ENCODE assay signal across 27 mouse cellular contexts in genomic region chr3:108400442-108400841, GRCm38 (mm10). TPM values are rescaled to one million over a fixed set of nuclear protein-coding genes. Genes with fewer than 3 reads are reported as not detected.
"Had no signal": no experiment of that assay in that cellular context is flagged by ENCODE, and none has a peak within 500 bp of the region (broad histone marks: within the 10 kb centered on the region; RNA-seq: fewer than 3 reads in every experiment).

No protein-coding gene starts in this region.

- H3K9me3 ChIP-seq: kidney, embryonic 15.5 days; limb, embryonic 10.5 days; limb, embryonic 13.5 days; liver, embryonic 12.5 days; liver, embryonic 15.5 days; lung, embryonic 15.5 days; midbrain, embryonic 10.5 days; midbrain, embryonic 13.5 days; neural tube, embryonic 13.5 days; stomach, embryonic 15.5 days had no signal

- H3K27me3 ChIP-seq: limb, embryonic 13.5 days; lung, embryonic 15.5 days; midbrain, embryonic 13.5 days; neural tube, embryonic 13.5 days; stomach, embryonic 15.5 days had no signal

- H3K36me3 ChIP-seq: limb, embryonic 10.5 days; liver, embryonic 12.5 days; liver, embryonic 15.5 days; lung, embryonic 15.5 days had no signal

- ATAC-seq: liver, embryonic 12.5 days; midbrain, embryonic 13.5 days; midbrain, embryonic 16.5 days had no signal

- DNase-seq: kidney, postnatal 10 days; kidney, postnatal 36 days; layer of hippocampus, postnatal 36 days; liver; lung, adult 18-20 months; lung, postnatal 10 days; lung, postnatal 36 days; retina, postnatal 1 day; right cerebral cortex, postnatal 25 days; spleen, adult 18-20 months; thymus, postnatal 25 days had no signal

- H3K4me2 ChIP-seq: kidney, embryonic 15.5 days; limb, embryonic 13.5 days; liver, embryonic 12.5 days; liver, embryonic 15.5 days; lung, embryonic 15.5 days; midbrain, embryonic 13.5 days; neural tube, embryonic 13.5 days; stomach, embryonic 15.5 days had no signal

- H3K27ac ChIP-seq: kidney, embryonic 15.5 days; limb, embryonic 10.5 days; limb, embryonic 13.5 days; liver, embryonic 12.5 days; liver, embryonic 15.5 days; lung, embryonic 15.5 days; midbrain, embryonic 10.5 days; midbrain, embryonic 13.5 days; neural tube, embryonic 13.5 days; stomach, embryonic 15.5 days had no signal

- H3K9ac ChIP-seq: kidney, embryonic 15.5 days; limb, embryonic 13.5 days; liver, embryonic 12.5 days; liver, embryonic 15.5 days; lung, embryonic 15.5 days; midbrain, embryonic 13.5 days; neural tube, embryonic 13.5 days; stomach, embryonic 15.5 days had no signal

- H3K4me3 ChIP-seq: kidney, embryonic 15.5 days; limb, embryonic 10.5 days; limb, embryonic 13.5 days; liver, embryonic 12.5 days; liver, embryonic 15.5 days; lung, embryonic 15.5 days; megakaryocyte, embryonic 14.5 days; midbrain, embryonic 10.5 days; midbrain, embryonic 13.5 days; myocyte; neural tube, embryonic 13.5 days; stomach, embryonic 15.5 days had no signal

RNA-seq across cellular contexts. Expression of gene Celsr2, which starts 14.9 kb away (rescaled TPM):
- polyA plus RNA-seq: myocyte had no signal

RNA-seq across cellular contexts. Expression of gene Mybphl, which starts 35.7 kb away (rescaled TPM):
- total RNA-seq: left cerebral cortex, adult 8-10 months; monocyte, adult 5-6 weeks; neutrophil, adult 5-6 weeks had no signal
- polyA plus RNA-seq: kidney, embryonic 15.5 days; limb, embryonic 13.5 days; midbrain, embryonic 13.5 days; midbrain, embryonic 16.5 days; myocyte; neural tube, embryonic 13.5 days; stomach, embryonic 15.5 days had no signal
